In the genomic region with DNA sequence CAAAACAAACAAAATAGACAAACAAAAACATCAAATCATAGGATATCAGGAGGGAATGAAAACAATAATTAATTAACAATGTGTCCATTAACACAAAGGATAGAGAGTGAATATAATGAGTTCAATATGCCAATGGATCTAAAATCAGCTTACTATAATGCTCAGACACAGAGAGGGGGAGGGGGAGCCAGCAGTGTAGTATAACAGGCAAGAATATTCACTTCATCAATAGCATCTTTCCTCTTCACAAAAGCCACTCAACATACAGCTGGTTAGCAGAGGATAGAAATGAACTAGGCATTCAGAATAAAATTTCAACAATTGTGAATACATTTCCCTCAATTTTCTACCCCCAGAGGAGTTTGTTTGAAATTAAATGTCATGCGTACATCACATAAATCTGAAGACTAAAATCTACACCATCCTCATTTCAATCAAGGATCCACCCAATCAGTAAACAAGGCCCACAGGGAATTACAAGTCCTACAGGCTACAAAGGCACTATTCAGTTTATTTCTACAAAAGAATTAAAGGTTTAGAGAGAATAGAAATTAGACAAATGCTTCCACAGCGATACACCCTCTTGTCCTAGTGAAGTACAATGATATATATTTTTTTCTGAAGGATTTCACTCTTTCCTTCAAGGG, we compare ENCODE assay signal across 25 mouse cellular contexts.
DNase-seq lines count a peak whose midpoint lies in the region; ATAC-seq and TF ChIP-seq lines count a peak whose summit lies in the region.
"Had no signal": no experiment of that assay in that cellular context is flagged by ENCODE, and none has a peak within 500 bp of the region (broad histone marks: within the 10 kb centered on the region; RNA-seq: fewer than 3 reads in every experiment).

No protein-coding gene starts in this region.

- ATAC-seq in forebrain, embryonic 11.5 days (replicated peaks; ENCODE audit: low FRiP score): peak; percentile 15; the same call in 1 of the 2 replicates
- ATAC-seq in forebrain, embryonic 15.5 days (replicated peaks): no peak
- ATAC-seq in hindbrain, embryonic 13.5 days (ENCODE audit: low FRiP score): peak; percentile 61; the same call in 1 of the 2 replicates
- no peak for ATAC-seq in hindbrain, embryonic 16.5 days
- 0 out of 2 replicates have a peak, but pooled peaks have one; percentile 6 for ATAC-seq in neural tube, embryonic 14.5 days (ENCODE audit: low read depth)
- no peak for ATAC-seq in neural tube, embryonic 15.5 days (ENCODE audit: low FRiP score)
- ATAC-seq: activated CD4-positive, CD25-positive, alpha-beta regulatory T cell, adult 4 months; intestine, postnatal 0 days had no signal

- intact Hi-C loops in left cerebral cortex, adult 2 months (cut with DNase I): loop anchor here (10.0 kb wide), 1 partner anchor 199 kb away; a partner anchor contains a TSS

- H3K4me3 ChIP-seq in forebrain, embryonic 11.5 days (ENCODE audit: low read depth, low read length): no peak overlapping the region
- H3K4me3 ChIP-seq in forebrain, embryonic 15.5 days: no peak overlapping the region
- H3K4me3 ChIP-seq in hindbrain, embryonic 13.5 days: no peak overlapping the region
- H3K4me3 ChIP-seq in hindbrain, embryonic 16.5 days (ENCODE audit: low read length): no peak overlapping the region
- H3K4me3 ChIP-seq in neural tube, embryonic 14.5 days (ENCODE audit: low read depth, low read length): no peak overlapping the region
- no peak overlapping the region for H3K4me3 ChIP-seq in neural tube, embryonic 15.5 days (replicated peaks)
- H3K4me3 ChIP-seq in left cerebral cortex, adult 2 months: no peak overlapping the region
- H3K4me3 ChIP-seq: erythroblast, embryonic 14.5 days; heart, embryonic 10.5 days; heart, embryonic 15.5 days; limb, embryonic 12.5 days; liver, embryonic 15.5 days had no signal

- H3K4me2 ChIP-seq in forebrain, embryonic 11.5 days (ENCODE audit: low read depth, low read length, severe bottlenecking): no peak overlapping the region
- H3K4me2 ChIP-seq in forebrain, embryonic 15.5 days (replicated peaks): no peak overlapping the region
- no peak overlapping the region for H3K4me2 ChIP-seq in hindbrain, embryonic 13.5 days
- H3K4me2 ChIP-seq in hindbrain, embryonic 16.5 days (ENCODE audit: low read length): no peak overlapping the region
- H3K4me2 ChIP-seq in neural tube, embryonic 14.5 days (ENCODE audit: low read depth, low read length): no peak overlapping the region
- no peak overlapping the region for H3K4me2 ChIP-seq in neural tube, embryonic 15.5 days
- H3K4me2 ChIP-seq: heart, embryonic 15.5 days; limb, embryonic 12.5 days; liver, embryonic 15.5 days; lung, embryonic 14.5 days had no signal

- DNase-seq in forebrain, embryonic 11.5 days (ENCODE audit: low spot score): no peak
- DNase-seq in right cerebral cortex, postnatal 14 days: no peak
- no peak for DNase-seq in left cerebral cortex, adult 2 months (ENCODE audit: extremely low spot score in 1 of 2, low spot score in 2 of 2)
- DNase-seq: adrenal gland, adult 2 months; adrenal gland, postnatal 36 days; gastrocnemius, postnatal 14 days; heart, adult 11 months; kidney, postnatal 10 days; lung, postnatal 14 days; thymus, adult 2 months; thymus, postnatal 36 days had no signal

- no peak overlapping the region for H3K9ac ChIP-seq in forebrain, embryonic 11.5 days (ENCODE audit: low read length)
- no peak overlapping the region for H3K9ac ChIP-seq in forebrain, embryonic 15.5 days (replicated peaks)
- H3K9ac ChIP-seq in hindbrain, embryonic 13.5 days: no peak overlapping the region
- no peak overlapping the region for H3K9ac ChIP-seq in hindbrain, embryonic 16.5 days (ENCODE audit: low read depth, low read length)
- H3K9ac ChIP-seq in neural tube, embryonic 14.5 days (replicated peaks; ENCODE audit: low read depth, low read length): no peak overlapping the region
- H3K9ac ChIP-seq in neural tube, embryonic 15.5 days (replicated peaks): no peak overlapping the region
- H3K9ac ChIP-seq: heart, embryonic 15.5 days; limb, embryonic 12.5 days; liver, embryonic 15.5 days; lung, embryonic 14.5 days had no signal

- H3K27ac ChIP-seq in forebrain, embryonic 11.5 days (ENCODE audit: low read depth, low read length): no peak overlapping the region
- H3K27ac ChIP-seq in forebrain, embryonic 15.5 days (replicated peaks): no peak overlapping the region
- no peak overlapping the region for H3K27ac ChIP-seq in hindbrain, embryonic 13.5 days
- H3K27ac ChIP-seq in hindbrain, embryonic 16.5 days (ENCODE audit: low read depth, low read length): no peak overlapping the region
- no peak overlapping the region for H3K27ac ChIP-seq in neural tube, embryonic 14.5 days (ENCODE audit: low read depth, low read length)
- H3K27ac ChIP-seq in neural tube, embryonic 15.5 days (replicated peaks): no peak overlapping the region
- no peak overlapping the region for H3K27ac ChIP-seq in left cerebral cortex, adult 2 months
- H3K27ac ChIP-seq: heart, embryonic 10.5 days; heart, embryonic 15.5 days; limb, embryonic 12.5 days; liver, embryonic 15.5 days had no signal

- no peaks in the 10 kb centered on the region for H3K36me3 ChIP-seq in forebrain, embryonic 11.5 days (ENCODE audit: control insufficient read depth, insufficient read depth, low read length)
- no peaks in the 10 kb centered on the region for H3K36me3 ChIP-seq in forebrain, embryonic 15.5 days
- H3K36me3 ChIP-seq in hindbrain, embryonic 13.5 days: no peaks in the 10 kb centered on the region
- no peaks in the 10 kb centered on the region for H3K36me3 ChIP-seq in hindbrain, embryonic 16.5 days (ENCODE audit: control insufficient read depth, insufficient read depth, low read length)
- no peaks in the 10 kb centered on the region for H3K36me3 ChIP-seq in neural tube, embryonic 14.5 days (ENCODE audit: control insufficient read depth, insufficient read depth, low read length)
- H3K36me3 ChIP-seq in neural tube, embryonic 15.5 days: no peaks in the 10 kb centered on the region
- H3K36me3 ChIP-seq: heart, embryonic 10.5 days; heart, embryonic 15.5 days; limb, embryonic 12.5 days; liver, embryonic 15.5 days had no signal

- TF ChIP-seq CTCF in left cerebral cortex, adult 2 months (IDR thresholded peaks at IDR 0.05): no peak

- H3K4me1 ChIP-seq in forebrain, embryonic 11.5 days (replicated peaks; ENCODE audit: control insufficient read depth, insufficient read depth, low read length): no peaks in the 10 kb centered on the region
- H3K4me1 ChIP-seq in forebrain, embryonic 15.5 days: no peaks in the 10 kb centered on the region
- no peaks in the 10 kb centered on the region for H3K4me1 ChIP-seq in hindbrain, embryonic 13.5 days (replicated peaks)
- H3K4me1 ChIP-seq in hindbrain, embryonic 16.5 days (ENCODE audit: control insufficient read depth, insufficient read depth, low read depth, low read length): no peaks in the 10 kb centered on the region
- no peaks in the 10 kb centered on the region for H3K4me1 ChIP-seq in neural tube, embryonic 14.5 days (ENCODE audit: control insufficient read depth, insufficient read depth, low read length)
- no peaks in the 10 kb centered on the region for H3K4me1 ChIP-seq in neural tube, embryonic 15.5 days
- H3K4me1 ChIP-seq: heart, embryonic 10.5 days; heart, embryonic 15.5 days; limb, embryonic 12.5 days; liver, embryonic 15.5 days had no signal

- H3K9me3 ChIP-seq in forebrain, embryonic 11.5 days (ENCODE audit: control insufficient read depth, low read length): no peaks in the 10 kb centered on the region
- H3K9me3 ChIP-seq in forebrain, embryonic 15.5 days: no peaks in the 10 kb centered on the region
- H3K9me3 ChIP-seq in hindbrain, embryonic 13.5 days: no peaks in the 10 kb centered on the region
- no peaks in the 10 kb centered on the region for H3K9me3 ChIP-seq in hindbrain, embryonic 16.5 days (ENCODE audit: control insufficient read depth, low read length)
- H3K9me3 ChIP-seq in neural tube, embryonic 14.5 days (ENCODE audit: control insufficient read depth, low read length): no peaks in the 10 kb centered on the region
- no peaks in the 10 kb centered on the region for H3K9me3 ChIP-seq in neural tube, embryonic 15.5 days (replicated peaks)
- H3K9me3 ChIP-seq: heart, embryonic 10.5 days; heart, embryonic 15.5 days; limb, embryonic 12.5 days; liver, embryonic 15.5 days had no signal

- H3K27me3 ChIP-seq in forebrain, embryonic 11.5 days (ENCODE audit: control insufficient read depth, insufficient read depth, low read length): no peaks in the 10 kb centered on the region
- no peaks in the 10 kb centered on the region for H3K27me3 ChIP-seq in forebrain, embryonic 15.5 days
- no peaks in the 10 kb centered on the region for H3K27me3 ChIP-seq in hindbrain, embryonic 13.5 days
- H3K27me3 ChIP-seq in hindbrain, embryonic 16.5 days (replicated peaks; ENCODE audit: control insufficient read depth, insufficient read depth, low read length): no peaks in the 10 kb centered on the region
- no peaks in the 10 kb centered on the region for H3K27me3 ChIP-seq in neural tube, embryonic 14.5 days (ENCODE audit: control insufficient read depth, insufficient read depth, low read length)
- no peaks in the 10 kb centered on the region for H3K27me3 ChIP-seq in neural tube, embryonic 15.5 days (replicated peaks)
- H3K27me3 ChIP-seq: CH12.LX; heart, embryonic 15.5 days; limb, embryonic 12.5 days; liver, embryonic 15.5 days had no signal

- WGBS in forebrain, embryonic 11.5 days: 73% methylated on average over 2 of the region's 2 CpGs
- WGBS in forebrain, embryonic 15.5 days: 66% methylated on average over 2 of the region's 2 CpGs
- WGBS in hindbrain, embryonic 13.5 days: 66% methylated on average over 2 of the region's 2 CpGs
- 55% methylated on average over 2 of the region's 2 CpGs for WGBS in hindbrain, embryonic 16.5 days
- 56% methylated on average over 2 of the region's 2 CpGs for WGBS in neural tube, embryonic 14.5 days
- WGBS in neural tube, embryonic 15.5 days: 64% methylated on average over 2 of the region's 2 CpGs

Comparison
In these comparisons a context has a peak if more than half of its experiments do, and no peak if none do; other contexts are left out.
1. ATAC-seq: peak in forebrain, embryonic 11.5 days (single experiment), hindbrain, embryonic 13.5 days (single experiment) and neural tube, embryonic 14.5 days (single experiment); none in forebrain, embryonic 15.5 days (single experiment), hindbrain, embryonic 16.5 days (single experiment) and neural tube, embryonic 15.5 days (single experiment).